Comparison of ENCODE assay signal across 10 mouse cellular contexts in the genomic region with DNA sequence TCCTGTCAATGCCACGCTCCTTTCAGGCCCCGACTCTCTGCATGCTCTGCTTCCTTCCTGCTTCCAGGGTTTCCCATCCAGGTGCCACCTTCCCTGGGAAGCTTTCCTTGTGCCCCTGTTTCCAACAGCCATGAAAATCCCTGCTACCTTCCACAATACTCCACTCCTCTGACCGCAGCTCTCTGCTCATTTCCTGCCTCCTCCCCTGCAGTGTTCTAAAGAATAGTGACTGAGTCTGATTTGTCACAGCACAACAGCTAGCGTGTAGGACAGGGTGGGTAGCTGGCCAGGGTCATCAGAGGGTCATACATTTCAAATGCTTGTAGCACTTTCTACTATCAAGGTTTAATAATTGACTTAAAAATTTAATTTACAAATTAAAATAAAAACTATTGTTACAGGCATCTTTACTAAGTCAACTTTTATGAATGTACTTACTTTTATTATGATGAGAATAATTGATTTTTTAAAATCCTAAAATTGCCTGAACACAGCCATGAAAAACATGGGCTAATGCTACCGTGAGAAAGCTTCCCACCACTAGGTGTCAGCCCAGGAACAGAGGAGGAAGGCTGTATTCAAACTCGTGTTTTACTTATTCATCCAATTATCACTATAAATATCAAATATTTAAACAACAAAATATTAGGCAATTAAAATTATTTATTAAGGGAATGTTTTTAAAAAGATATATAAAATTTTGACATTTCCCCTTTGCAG.
DNase-seq lines count a peak whose midpoint lies in the region; ATAC-seq lines count a peak whose summit lies in the region.
"Had no signal": no experiment of that assay in that cellular context is flagged by ENCODE, and none has a peak within 500 bp of the region (broad histone marks: within the 10 kb centered on the region; RNA-seq: fewer than 3 reads in every experiment).

No protein-coding gene starts in this region.

- no peaks in the 10 kb centered on the region for H3K36me3 ChIP-seq in heart, embryonic 11.5 days (ENCODE audit: control insufficient read depth, insufficient read depth, low read length)
- no peaks in the 10 kb centered on the region for H3K36me3 ChIP-seq in heart, embryonic 10.5 days
- H3K36me3 ChIP-seq: heart, embryonic 15.5 days had no signal

- H3K9ac ChIP-seq in heart, embryonic 11.5 days (ENCODE audit: low read depth, low read length) = no peak overlapping the region
- H3K9ac ChIP-seq: heart, embryonic 15.5 days had no signal

- H3K4me2 ChIP-seq in heart, embryonic 11.5 days = no peak overlapping the region
- H3K4me2 ChIP-seq: heart, embryonic 15.5 days had no signal

- no peaks in the 10 kb centered on the region for H3K4me1 ChIP-seq in heart, embryonic 11.5 days (ENCODE audit: control insufficient read depth, insufficient read depth, low read length)
- H3K4me1 ChIP-seq in heart, embryonic 10.5 days = peaks cover 3% of the 10 kb centered on the region; the same call in 1 of the 2 replicates
- H3K4me1 ChIP-seq: heart, embryonic 15.5 days; megakaryocyte, embryonic 14.5 days had no signal

- no peaks in the 10 kb centered on the region for H3K9me3 ChIP-seq in heart, embryonic 11.5 days (replicated peaks; ENCODE audit: control insufficient read depth, low read length)
- H3K9me3 ChIP-seq in heart, embryonic 10.5 days = no peaks in the 10 kb centered on the region
- H3K9me3 ChIP-seq: heart, embryonic 15.5 days; megakaryocyte, embryonic 14.5 days had no signal

- ATAC-seq in heart, embryonic 11.5 days (replicated peaks; ENCODE audit: insufficient number of reproducible peaks, low FRiP score, low TSS enrichment) = no peak
- no peak for ATAC-seq in inflammation-experienced regulatory T-cells, adult 6 months

- H3K27ac ChIP-seq in heart, embryonic 11.5 days (ENCODE audit: low read depth, low read length) = no peak overlapping the region
- no peak overlapping the region for H3K27ac ChIP-seq in heart, embryonic 10.5 days
- H3K27ac ChIP-seq: heart, embryonic 15.5 days had no signal

- 36% methylated on average over 6 of the region's 6 CpGs for WGBS in heart, embryonic 11.5 days (ENCODE audit: insufficient replicate concordance)
- WGBS in heart, embryonic 10.5 days = 37% methylated on average over 6 of the region's 6 CpGs

- no peaks in the 10 kb centered on the region for H3K27me3 ChIP-seq in heart, embryonic 11.5 days (ENCODE audit: control insufficient read depth, insufficient read depth, low read length)
- H3K27me3 ChIP-seq in heart, embryonic 10.5 days (ENCODE audit: insufficient read depth, poor library complexity, severe bottlenecking) = peaks cover 5% of the 10 kb centered on the region; the same call in 1 of the 2 replicates
- H3K27me3 ChIP-seq: heart, embryonic 15.5 days had no signal

- H3K4me3 ChIP-seq in heart, embryonic 11.5 days (ENCODE audit: low read depth, low read length) = no peak overlapping the region
- H3K4me3 ChIP-seq in heart, embryonic 10.5 days = no peak overlapping the region
- H3K4me3 ChIP-seq: heart, embryonic 15.5 days; megakaryocyte, embryonic 14.5 days had no signal

- peak; percentile 72 for DNase-seq in heart, adult 11 months
- peak; percentile 63 for DNase-seq in right cerebral cortex, postnatal 14 days
- DNase-seq in right cerebral cortex, postnatal 36 days (ENCODE audit: low spot score in 2 of 2) = no peak
- peak; percentile 55 for DNase-seq in cerebellum, adult 9-10 months
- peak; percentile 70 for DNase-seq in heart, embryonic 10.5 days (ENCODE audit: low spot score)
- peak; percentile 68 for DNase-seq in lung, postnatal 10 days

Comparison
In these comparisons a context has a peak if more than half of its experiments do, and no peak if none do; other contexts are left out.
1. DNase-seq: peak in heart, adult 11 months (single experiment), right cerebral cortex, postnatal 14 days (single experiment), cerebellum, adult 9-10 months (single experiment), heart, embryonic 10.5 days (single experiment) and lung, postnatal 10 days (single experiment); none in right cerebral cortex, postnatal 36 days (0 of 2).